18 mouse cellular contexts compared by ENCODE assay signal in genomic region chr13:99107983-99108382, GRCm38 (mm10).
DNase-seq lines count a peak whose midpoint lies in the region; ATAC-seq lines count a peak whose summit lies in the region.
"Had no signal": no experiment of that assay in that cellular context is flagged by ENCODE, and none has a peak within 500 bp of the region (broad histone marks: within the 10 kb centered on the region; RNA-seq: fewer than 3 reads in every experiment).

No protein-coding gene starts in this region.

- no peaks in the 10 kb centered on the region for H3K4me1 ChIP-seq in midbrain, embryonic 11.5 days (ENCODE audit: control insufficient read depth, insufficient read depth, low read length)
- no peaks in the 10 kb centered on the region for H3K4me1 ChIP-seq in midbrain, embryonic 10.5 days
- no peaks in the 10 kb centered on the region for H3K4me1 ChIP-seq in intestine, embryonic 16.5 days (ENCODE audit: control insufficient read depth, insufficient read depth, low read length)
- no peaks in the 10 kb centered on the region for H3K4me1 ChIP-seq in hindbrain, embryonic 11.5 days (replicated peaks; ENCODE audit: control insufficient read depth, insufficient read depth, low read length)
- H3K4me1 ChIP-seq in forebrain, embryonic 13.5 days = no peaks in the 10 kb centered on the region
- H3K4me1 ChIP-seq: embryonic facial prominence, embryonic 12.5 days; lung, embryonic 15.5 days had no signal

- 80% methylated on average over 4 of the region's 4 CpGs for WGBS in midbrain, embryonic 11.5 days
- WGBS in midbrain, embryonic 10.5 days = 79% methylated on average over 4 of the region's 4 CpGs
- 64% methylated on average over 4 of the region's 4 CpGs for WGBS in intestine, embryonic 16.5 days
- 83% methylated on average over 4 of the region's 4 CpGs for WGBS in hindbrain, embryonic 11.5 days
- 85% methylated on average over 4 of the region's 4 CpGs for WGBS in forebrain, embryonic 13.5 days

- no peaks in the 10 kb centered on the region for H3K27me3 ChIP-seq in midbrain, embryonic 11.5 days (ENCODE audit: control insufficient read depth, insufficient read depth, low read length)
- no peaks in the 10 kb centered on the region for H3K27me3 ChIP-seq in midbrain, embryonic 10.5 days (ENCODE audit: low read depth, poor library complexity, severe bottlenecking)
- no peaks in the 10 kb centered on the region for H3K27me3 ChIP-seq in intestine, embryonic 16.5 days (replicated peaks; ENCODE audit: control insufficient read depth, insufficient read depth, low read length)
- H3K27me3 ChIP-seq in hindbrain, embryonic 11.5 days (ENCODE audit: control insufficient read depth, insufficient read depth, low read length) = no peaks in the 10 kb centered on the region
- H3K27me3 ChIP-seq in forebrain, embryonic 13.5 days = no peaks in the 10 kb centered on the region
- H3K27me3 ChIP-seq: embryonic facial prominence, embryonic 12.5 days; lung, embryonic 15.5 days had no signal

- no peak overlapping the region for H3K4me3 ChIP-seq in midbrain, embryonic 11.5 days (ENCODE audit: low read depth, low read length)
- no peak overlapping the region for H3K4me3 ChIP-seq in midbrain, embryonic 10.5 days
- no peak overlapping the region for H3K4me3 ChIP-seq in intestine, embryonic 16.5 days (ENCODE audit: low read length)
- no peak overlapping the region for H3K4me3 ChIP-seq in hindbrain, embryonic 11.5 days (ENCODE audit: low read depth, low read length)
- H3K4me3 ChIP-seq in forebrain, embryonic 13.5 days = no peak overlapping the region
- H3K4me3 ChIP-seq: embryonic facial prominence, embryonic 12.5 days; left cerebral cortex, adult 2 months; lung, embryonic 15.5 days had no signal

- H3K27ac ChIP-seq in midbrain, embryonic 11.5 days (ENCODE audit: low read depth, low read length) = no peak overlapping the region
- no peak overlapping the region for H3K27ac ChIP-seq in midbrain, embryonic 10.5 days (replicated peaks)
- H3K27ac ChIP-seq in intestine, embryonic 16.5 days (ENCODE audit: low read length) = no peak overlapping the region
- H3K27ac ChIP-seq in hindbrain, embryonic 11.5 days (ENCODE audit: low read depth, low read length) = no peak overlapping the region
- no peak overlapping the region for H3K27ac ChIP-seq in forebrain, embryonic 13.5 days
- H3K27ac ChIP-seq: embryonic facial prominence, embryonic 12.5 days; left cerebral cortex, adult 2 months; lung, embryonic 15.5 days had no signal

- peak; percentile 17 for DNase-seq in midbrain, embryonic 11.5 days (ENCODE audit: low spot score, missing footprints)
- no peak for DNase-seq in midbrain, embryonic 10.5 days (ENCODE audit: low spot score)
- peak; percentile 84 for DNase-seq in c-Kit-negative CD71-positive TER-119-positive erythroid progenitor cells, embryonic 14.5 days (ENCODE audit: low read depth, low spot score)
- no peak for DNase-seq in cerebellum, adult 11 months
- no peak for DNase-seq in hindbrain, embryonic 11.5 days (ENCODE audit: low spot score)
- DNase-seq: adrenal gland, postnatal 10 days; cerebellum, postnatal 36 days; heart, postnatal 10 days; kidney, adult 8-10 months; retina, postnatal 1 day had no signal

- ATAC-seq in midbrain, embryonic 11.5 days (ENCODE audit: low FRiP score) = no peak
- peak; percentile 87 for ATAC-seq in intestine, embryonic 16.5 days
- ATAC-seq in megakaryocyte progenitor cell, adult 5-6 weeks (replicated peaks; ENCODE audit: poor library complexity) = peak; percentile 96
- ATAC-seq in hindbrain, embryonic 11.5 days (ENCODE audit: low FRiP score) = no peak
- ATAC-seq in forebrain, embryonic 13.5 days = no peak
- ATAC-seq: hindbrain, embryonic 16.5 days had no signal

- H3K4me2 ChIP-seq in midbrain, embryonic 11.5 days = no peak overlapping the region
- no peak overlapping the region for H3K4me2 ChIP-seq in intestine, embryonic 16.5 days (ENCODE audit: low read depth, low read length)
- H3K4me2 ChIP-seq in hindbrain, embryonic 11.5 days (replicated peaks; ENCODE audit: low read depth, low read length) = no peak overlapping the region
- no peak overlapping the region for H3K4me2 ChIP-seq in forebrain, embryonic 13.5 days
- H3K4me2 ChIP-seq: embryonic facial prominence, embryonic 12.5 days; lung, embryonic 15.5 days had no signal

- no peaks in the 10 kb centered on the region for H3K36me3 ChIP-seq in midbrain, embryonic 11.5 days (ENCODE audit: control insufficient read depth, insufficient read depth, low read length)
- no peaks in the 10 kb centered on the region for H3K36me3 ChIP-seq in midbrain, embryonic 10.5 days
- no peaks in the 10 kb centered on the region for H3K36me3 ChIP-seq in intestine, embryonic 16.5 days (ENCODE audit: control insufficient read depth, insufficient read depth, low read length)
- no peaks in the 10 kb centered on the region for H3K36me3 ChIP-seq in hindbrain, embryonic 11.5 days (ENCODE audit: control insufficient read depth, insufficient read depth, low read length)
- H3K36me3 ChIP-seq in forebrain, embryonic 13.5 days (ENCODE audit: poor library complexity, severe bottlenecking) = no peaks in the 10 kb centered on the region
- H3K36me3 ChIP-seq: embryonic facial prominence, embryonic 12.5 days; G1E; lung, embryonic 15.5 days had no signal

- H3K9me3 ChIP-seq in midbrain, embryonic 11.5 days (ENCODE audit: control insufficient read depth, low read length) = no peaks in the 10 kb centered on the region
- no peaks in the 10 kb centered on the region for H3K9me3 ChIP-seq in midbrain, embryonic 10.5 days (replicated peaks)
- no peaks in the 10 kb centered on the region for H3K9me3 ChIP-seq in intestine, embryonic 16.5 days (ENCODE audit: control insufficient read depth, low read length)
- no peaks in the 10 kb centered on the region for H3K9me3 ChIP-seq in hindbrain, embryonic 11.5 days (ENCODE audit: control insufficient read depth, low read length)
- H3K9me3 ChIP-seq in forebrain, embryonic 13.5 days (replicated peaks) = no peaks in the 10 kb centered on the region
- H3K9me3 ChIP-seq: embryonic facial prominence, embryonic 12.5 days; G1E; lung, embryonic 15.5 days had no signal

- H3K9ac ChIP-seq in midbrain, embryonic 11.5 days (ENCODE audit: low read length) = no peak overlapping the region
- no peak overlapping the region for H3K9ac ChIP-seq in intestine, embryonic 16.5 days (ENCODE audit: low read depth, low read length)
- H3K9ac ChIP-seq in hindbrain, embryonic 11.5 days (ENCODE audit: low read depth, low read length) = no peak overlapping the region
- H3K9ac ChIP-seq in forebrain, embryonic 13.5 days = no peak overlapping the region
- H3K9ac ChIP-seq: embryonic facial prominence, embryonic 12.5 days; lung, embryonic 15.5 days had no signal

Comparison
In these comparisons a context has a peak if more than half of its experiments do, and no peak if none do; other contexts are left out.
1. DNase-seq: peak in midbrain, embryonic 11.5 days (single experiment) and c-Kit-negative CD71-positive TER-119-positive erythroid progenitor cells, embryonic 14.5 days (single experiment); none in midbrain, embryonic 10.5 days (single experiment), cerebellum, adult 11 months (single experiment) and hindbrain, embryonic 11.5 days (single experiment).
2. ATAC-seq: peak in intestine, embryonic 16.5 days (single experiment) and megakaryocyte progenitor cell, adult 5-6 weeks (single experiment); none in midbrain, embryonic 11.5 days (single experiment), hindbrain, embryonic 11.5 days (single experiment) and forebrain, embryonic 13.5 days (single experiment).